Mouse (Mus musculus): ENCODE measurements at regions not wholly inside any gene's neighbourhood (a gene's known extent, or its start where the extent isn't known, plus 50 kb on each side); places are given as distances from the start of the nearest gene placed in this dataset.
A peak's percentile ranks its signal among the peaks of the same experiment; 100 is the strongest.
"Not testable (repeated sequence)": the region's sequence is repeated elsewhere in the genome, so short reads cannot be mapped to it uniquely, and the experiment has no call there.

DNA sequence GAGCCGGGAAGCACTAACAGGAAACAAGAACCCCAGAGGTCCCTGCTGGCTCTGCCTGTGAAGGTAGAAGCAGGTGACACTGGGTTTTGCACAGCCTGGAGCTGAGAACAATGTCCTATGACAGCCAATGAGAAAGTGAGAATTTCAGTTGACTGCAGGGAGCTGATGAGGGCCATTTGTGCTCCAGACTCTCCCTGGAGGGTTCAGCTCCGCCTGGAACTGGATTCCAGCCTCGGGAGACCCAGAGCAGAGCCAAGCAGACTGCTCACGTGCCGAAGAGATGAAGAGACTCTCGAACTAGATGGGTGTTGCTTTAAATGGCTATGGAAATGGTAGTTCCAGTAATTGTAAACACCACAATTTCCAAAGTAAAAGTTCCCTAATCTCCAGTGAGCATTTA, 93.5 kb downstream of the Cand1 start:
- no peak for DNase-seq

DNA sequence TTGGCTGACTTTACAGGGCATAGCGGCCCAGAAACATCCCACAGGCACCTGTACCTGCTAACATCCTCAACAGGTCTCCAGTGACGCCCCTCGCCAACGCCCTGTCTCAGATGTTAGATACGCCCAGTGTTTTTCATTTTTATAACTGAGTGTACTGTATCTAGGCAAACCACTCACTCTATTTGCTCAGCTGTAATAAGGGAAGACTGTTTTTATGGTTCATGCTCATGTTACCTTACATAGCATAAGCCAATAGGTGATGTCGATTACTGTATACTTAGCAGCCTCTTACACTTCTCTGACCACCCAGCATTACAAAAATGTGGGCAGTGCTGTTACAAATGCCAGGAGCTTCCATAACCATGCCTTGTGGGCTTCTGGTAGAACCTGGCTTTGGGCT, 97.0 kb downstream of the Cand1 start:
- no peak for DNase-seq

GRCm38 (mm10) chr10:119142307-119142706, 97.5 kb downstream of the Cand1 start:
- no peak for DNase-seq

GRCm38 (mm10) chr10:119138237-119138636, 101.6 kb downstream of the Cand1 start:
- no peak for DNase-seq

- no peak for DNase-seq
These were observed 104.3 kb downstream of the Cand1 start for GRCm38 (mm10) chr10:119135489-119135924.

GRCm38 (mm10) chr10:119134797-119135488, 104.9 kb downstream of the Cand1 start:
- no peak for DNase-seq

GRCm38 (mm10) chr10:119131977-119132376, 107.9 kb downstream of the Cand1 start:
- peak; percentile 5 for DNase-seq

- DNase-seq = no peak
These were observed 109.2 kb downstream of the Cand1 start for GRCm38 (mm10) chr10:119130676-119131075.

DNA sequence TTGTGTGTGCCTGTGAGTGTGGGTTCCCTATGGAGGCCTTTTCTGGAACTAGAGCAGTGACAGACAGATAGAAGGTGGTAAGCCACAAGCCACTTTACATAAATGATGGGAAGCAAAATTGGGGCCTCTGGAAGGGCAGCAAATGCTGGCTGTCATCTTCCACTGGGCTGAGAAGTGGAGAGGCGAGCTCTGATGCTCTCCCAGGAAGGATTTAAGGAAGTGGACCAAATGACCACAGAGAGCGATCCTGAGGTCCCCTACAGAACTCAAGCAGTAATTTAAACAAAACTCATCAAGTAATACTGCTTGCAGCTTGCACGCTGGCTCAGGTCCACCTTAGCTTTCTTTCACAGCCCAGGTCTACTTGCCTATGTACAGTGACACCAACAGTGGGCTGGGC, 111.8 kb downstream of the Cand1 start:
- DNase-seq = no peak

DNA sequence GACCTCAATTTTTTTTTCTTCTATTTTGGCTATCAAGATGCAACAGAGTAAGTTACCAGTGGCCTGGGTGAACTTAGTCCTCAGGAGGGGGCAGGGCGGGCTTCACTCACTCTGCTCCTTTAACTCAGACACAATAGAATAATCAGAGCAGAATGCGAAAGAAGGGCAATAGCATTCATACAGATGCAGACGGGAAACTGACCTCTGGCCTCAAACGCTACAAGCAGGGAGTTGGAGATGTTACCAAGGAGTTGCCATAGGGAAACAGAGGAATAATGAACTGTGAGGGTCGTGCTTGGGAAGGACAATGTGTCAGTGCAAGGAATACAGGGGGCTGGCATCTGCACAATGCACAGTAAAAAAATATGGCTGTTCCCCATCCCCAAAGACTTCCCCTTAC, 116.3 kb downstream of the Cand1 start:
- DNase-seq = no peak

GRCm38 (mm10) chr10:119122347-119122746, 117.5 kb downstream of the Cand1 start:
- DNase-seq = no peak

GRCm38 (mm10) chr10:119121575-119121974, 118.3 kb downstream of the Cand1 start:
- no peak for DNase-seq

DNA sequence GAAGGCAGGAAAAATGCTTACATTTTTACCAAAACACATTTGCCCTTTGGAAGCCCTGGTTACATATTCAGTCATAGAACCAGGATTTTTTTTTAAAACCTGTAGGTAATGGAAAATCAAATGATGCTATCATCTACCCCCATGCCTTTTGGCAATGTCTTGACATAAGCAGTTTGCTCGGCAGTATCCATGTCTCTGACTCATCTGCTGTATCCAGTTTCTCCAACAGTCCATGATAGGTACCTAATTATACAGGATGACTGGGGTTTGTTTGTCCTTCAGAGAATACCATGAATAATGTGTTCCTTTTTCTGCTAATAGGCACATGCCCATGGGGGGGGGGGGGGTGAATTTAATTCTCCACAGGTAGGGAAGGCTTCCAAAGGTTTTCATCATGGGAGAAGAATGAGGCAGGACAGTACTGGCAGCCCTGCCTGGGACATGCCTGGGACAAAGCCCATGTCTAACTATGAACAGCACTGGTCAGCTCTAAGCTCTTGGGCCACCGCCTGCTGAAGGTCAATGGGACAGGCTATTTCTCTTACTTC, 122.9 kb downstream of the Cand1 start:
- no peak for DNase-seq

DNA sequence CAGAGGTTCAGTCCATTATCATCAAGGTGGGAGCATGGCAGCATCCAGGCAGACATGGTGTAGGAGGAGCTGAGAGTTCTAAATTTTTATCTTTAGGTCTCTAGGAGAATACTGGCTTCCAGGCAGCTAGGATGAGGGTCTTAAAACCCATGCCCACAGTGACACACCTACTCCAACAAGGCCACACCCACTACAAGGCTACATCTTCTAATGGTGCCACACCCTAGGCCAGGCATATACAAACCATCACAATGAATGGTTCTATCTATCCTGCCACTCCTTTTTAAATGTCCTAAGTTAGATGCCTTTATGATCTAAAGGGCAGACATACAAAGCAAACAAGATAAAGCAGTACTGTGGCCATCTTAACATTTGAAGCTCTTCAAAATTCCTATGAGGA, 124.7 kb downstream of the Cand1 start:
- DNase-seq = not testable (repeated sequence)

GRCm38 (mm10) chr10:119114653-119115052, 125.2 kb downstream of the Cand1 start:
- DNase-seq = no peak

DNA sequence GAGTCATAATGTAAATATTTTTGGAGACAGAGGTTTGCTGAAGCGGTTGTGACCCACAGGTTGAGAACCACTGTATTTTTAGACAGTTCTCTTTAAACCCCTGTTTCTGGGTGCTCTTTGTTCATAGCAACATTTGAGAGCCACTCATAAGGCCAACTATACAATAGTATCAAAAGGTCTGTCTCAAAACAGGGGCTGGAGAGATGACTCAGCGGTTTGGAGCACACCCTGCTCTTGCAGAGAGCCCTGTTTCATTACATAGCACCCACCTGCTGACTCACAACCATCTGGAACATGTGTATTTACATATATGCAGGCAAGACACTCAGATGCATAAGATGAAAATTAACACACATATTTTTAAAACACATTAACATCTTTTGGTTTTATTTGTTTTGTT, 128.0 kb downstream of the Cand1 start:
- no peak for DNase-seq

- DNase-seq = no peak
These were observed 128.4 kb downstream of the Cand1 start for GRCm38 (mm10) chr10:119111409-119111808.

GRCm38 (mm10) chr10:119110614-119111013, 129.2 kb downstream of the Cand1 start:
- DNase-seq = no peak

GRCm38 (mm10) chr10:119109207-119109606, 130.6 kb downstream of the Cand1 start:
- DNase-seq = no peak

DNA sequence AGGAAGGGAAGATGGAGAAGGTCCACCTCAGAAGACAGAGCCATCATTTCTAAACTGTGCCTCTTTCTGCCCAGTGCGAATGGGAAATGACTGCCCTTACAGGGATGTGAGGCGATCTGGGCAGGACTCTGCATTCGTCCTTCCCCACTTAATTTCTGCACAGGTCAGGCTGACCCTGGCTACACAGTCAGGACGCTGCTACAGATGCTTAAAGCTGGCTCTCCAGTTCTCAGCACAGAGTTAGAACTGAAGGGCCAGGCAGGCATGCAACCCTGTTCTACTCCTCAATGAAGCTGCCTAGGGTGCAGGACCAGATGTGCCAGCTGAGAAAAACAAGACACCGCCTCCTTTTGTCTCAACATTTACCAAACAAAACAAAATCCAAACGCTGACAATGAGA, 132.1 kb downstream of the Cand1 start:
- DNase-seq = no peak

- no peak for DNase-seq
These were observed 133.8 kb downstream of the Cand1 start for GRCm38 (mm10) chr10:119106105-119106504.

DNA sequence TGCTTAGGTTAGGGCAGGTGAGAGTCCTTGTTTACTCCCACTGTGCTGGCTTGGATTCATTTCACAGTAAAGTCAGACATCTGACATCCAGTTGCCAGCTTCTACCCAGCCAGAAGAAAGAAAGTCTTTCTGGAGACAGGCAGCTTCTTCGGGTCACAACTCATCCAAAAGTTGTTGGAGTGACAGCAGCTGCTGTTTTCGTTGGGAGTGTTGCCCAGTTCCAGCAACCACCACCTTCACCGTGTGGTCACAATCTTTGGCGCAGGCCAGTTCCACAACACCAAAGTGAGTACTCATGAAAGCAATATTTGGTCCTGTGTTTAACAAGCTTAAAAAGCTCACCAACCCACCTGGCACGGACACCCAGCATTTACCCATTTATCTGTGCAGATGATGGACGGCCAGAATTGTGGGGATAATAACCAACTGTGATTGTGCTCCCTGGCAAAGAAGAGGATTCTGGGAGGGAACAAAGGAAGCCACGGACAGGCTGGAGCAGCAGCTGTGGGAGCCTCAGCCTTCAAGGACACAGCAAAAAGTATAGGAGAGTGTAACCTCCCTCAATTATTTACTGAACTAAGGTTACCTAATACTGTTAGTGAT, 134.5 kb downstream of the Cand1 start:
- DNase-seq = no peak

DNA sequence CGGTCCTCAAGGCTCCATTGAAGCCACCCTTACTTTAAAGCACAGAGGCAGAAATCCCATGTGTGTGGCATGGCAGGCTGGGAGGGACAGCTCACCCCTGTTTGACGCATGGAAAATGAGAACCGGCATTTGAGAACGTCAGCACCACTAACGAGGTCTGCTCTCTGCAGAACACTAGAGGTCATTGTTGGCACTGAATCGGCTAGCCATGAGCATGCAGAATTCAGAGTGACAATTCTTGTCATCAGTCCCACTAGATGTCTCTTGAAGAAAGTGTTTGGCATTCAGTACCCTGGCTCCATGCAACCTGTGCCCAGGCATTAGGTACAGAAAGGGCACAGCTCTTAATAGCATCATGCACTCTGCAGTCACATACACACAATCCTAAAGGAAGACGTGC, 139.3 kb downstream of the Cand1 start:
- DNase-seq = no peak

- no peak for DNase-seq
These were observed 140.6 kb downstream of the Cand1 start for GRCm38 (mm10) chr10:119099092-119099792.
